Mouse (Mus musculus) olfactory bulb, adult 2 months (tissue): ENCODE measurements around the gene Slc4a10.

Experiments
- CTCF ChIP-seq: fragments of 200-500 bp; IDR thresholded peaks from 2 replicates; pipeline ENCODE4 v1.5.1; 2012; ENCODE audit warnings: low read depth, mild to moderate bottlenecking, low read length, moderate library complexity; ENCODE audit not compliant: insufficient read depth
- POLR2A ChIP-seq: fragments of 200-500 bp; IDR thresholded peaks from 2 replicates; pipeline ENCODE4 v1.6.1; 2012; ENCODE audit warnings: mild to moderate bottlenecking, low read depth, low read length, moderate library complexity; ENCODE audit not compliant: insufficient read depth

DNA sequence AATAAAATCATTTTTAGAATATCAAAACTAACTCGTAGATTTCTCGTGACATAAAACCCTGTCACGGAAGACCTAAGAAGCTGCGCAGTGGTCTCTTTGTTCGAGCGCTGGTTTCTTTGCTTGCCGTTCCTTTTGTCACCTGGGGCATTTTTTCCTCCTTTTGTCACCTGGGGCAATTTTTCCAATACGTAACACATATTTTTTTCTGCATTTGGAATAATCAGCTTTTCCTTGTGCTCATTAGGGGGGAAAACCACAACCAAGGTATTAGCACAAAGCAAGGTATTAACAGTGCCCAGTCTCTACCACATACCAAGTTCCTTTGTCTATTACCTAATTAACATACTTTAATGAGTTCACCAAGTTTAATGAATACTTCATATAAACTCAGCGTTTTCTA lies 42.9 kb downstream of the Slc4a10 start:
- TF ChIP-seq CTCF: no peak
- TF ChIP-seq POLR2A: no peak
